Mouse (Mus musculus) megakaryocyte, embryonic 14.5 days (primary cell): ENCODE results near the gene Endod1.

ENCODE experiments used
- FLI1 ChIP-seq: IDR thresholded peaks from 2 replicates; pipeline ENCODE4 v1.6.1; 2012; ENCODE audit warnings: low read length, inconsistent platforms, mixed read lengths
- GATA1 ChIP-seq: IDR thresholded peaks from 3 replicates; pipeline ENCODE4 v1.6.1; 2012; ENCODE audit warnings: mixed read lengths, low read length, inconsistent platforms, borderline replicate concordance

- no peak for TF ChIP-seq GATA1
- no peak for TF ChIP-seq FLI1
These were observed 1.4 kb downstream of the Endod1 start for GRCm38 (mm10) chr9:14379769-14380385.
